Mouse (Mus musculus) stomach, embryonic 15.5 days (tissue): ENCODE measurements at regions not wholly inside any gene's neighbourhood (a gene's known extent, or its start where the extent isn't known, plus 50 kb on each side); places are given as distances from the start of the nearest gene placed in this dataset.

Source experiments
- ATAC-seq: fragments of 200-750 bp; cut with Nextera tagmentation; 2 replicates; pipeline ENCODE4 v1.8.0; 2017; ENCODE audit warnings: low read depth, moderate number of reproducible peaks, moderate TSS enrichment; ENCODE audit not compliant: insufficient read depth, low FRiP score
- H3K27ac ChIP-seq: fragments of 300-500 bp; sonication (generic); 2 replicates; pipeline ENCODE4 v1.5.1; 2015; ENCODE audit warnings: mild to moderate bottlenecking, inconsistent platforms
- H3K27me3 ChIP-seq: fragments of 300-500 bp; sonication (generic); replicated peaks from 2 replicates; pipeline ENCODE4 v1.6.1; 2015; ENCODE audit warnings: inconsistent platforms
- H3K36me3 ChIP-seq: fragments of 300-500 bp; sonication (generic); 2 replicates; pipeline ENCODE4 v1.6.1; 2015; ENCODE audit warnings: inconsistent platforms
- H3K4me1 ChIP-seq: fragments of 300-500 bp; sonication (generic); 2 replicates; pipeline ENCODE4 v1.6.1; 2015; ENCODE audit warnings: inconsistent platforms
- H3K4me2 ChIP-seq: fragments of 300-500 bp; sonication (generic); 2 replicates; pipeline ENCODE4 v1.6.1; 2015; ENCODE audit warnings: mild to moderate bottlenecking, inconsistent platforms
- H3K4me3 ChIP-seq: fragments of 300-500 bp; sonication (generic); replicated peaks from 2 replicates; pipeline ENCODE4 v1.5.1; 2015; ENCODE audit warnings: inconsistent platforms
- H3K9ac ChIP-seq: fragments of 300-500 bp; sonication (generic); 2 replicates; pipeline ENCODE4 v1.6.1; 2015; ENCODE audit warnings: inconsistent platforms
- H3K9me3 ChIP-seq: fragments of 300-500 bp; sonication (generic); 2 replicates; pipeline ENCODE4 v1.6.1; 2016; ENCODE audit warnings: inconsistent platforms
- WGBS: fragments of 180-500 bp; shearing (Covaris S2); methylation state at CpG from one replicate; pipeline ENCODE4 v1.1.7; 2015; 5-methylcytosine and 5-hydroxymethylcytosine counted together

DNA sequence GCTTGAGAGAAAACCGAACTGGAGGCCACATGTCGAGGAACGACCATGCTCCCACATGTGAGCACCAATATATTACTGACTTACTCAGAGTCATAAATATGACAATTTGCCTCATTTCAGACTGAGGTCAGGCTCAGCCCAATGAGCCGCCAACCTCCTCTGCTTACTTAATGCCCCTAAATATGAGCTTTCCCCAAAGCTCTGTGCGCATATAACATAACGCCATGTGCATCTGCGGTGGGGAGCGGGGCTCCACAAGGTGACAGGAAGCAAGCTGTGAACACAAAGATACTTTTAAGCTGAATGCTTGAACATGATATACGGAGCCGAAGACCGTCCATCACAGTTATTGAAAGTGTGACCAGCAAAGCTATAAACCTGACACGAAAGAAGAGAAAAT, 319.8 kb downstream of the Hlx start:
- no peaks in the 10 kb centered on the region for H3K36me3 ChIP-seq
- WGBS: 80% methylated on average over 12 of the region's 12 CpGs
- H3K27me3 ChIP-seq: no peaks in the 10 kb centered on the region
- H3K4me2 ChIP-seq: no peak overlapping the region
- ATAC-seq: no peak
- no peak overlapping the region for H3K9ac ChIP-seq
- no peaks in the 10 kb centered on the region for H3K4me1 ChIP-seq
- no peaks in the 10 kb centered on the region for H3K9me3 ChIP-seq
- H3K4me3 ChIP-seq: no peak overlapping the region
- H3K27ac ChIP-seq: no peak overlapping the region

DNA sequence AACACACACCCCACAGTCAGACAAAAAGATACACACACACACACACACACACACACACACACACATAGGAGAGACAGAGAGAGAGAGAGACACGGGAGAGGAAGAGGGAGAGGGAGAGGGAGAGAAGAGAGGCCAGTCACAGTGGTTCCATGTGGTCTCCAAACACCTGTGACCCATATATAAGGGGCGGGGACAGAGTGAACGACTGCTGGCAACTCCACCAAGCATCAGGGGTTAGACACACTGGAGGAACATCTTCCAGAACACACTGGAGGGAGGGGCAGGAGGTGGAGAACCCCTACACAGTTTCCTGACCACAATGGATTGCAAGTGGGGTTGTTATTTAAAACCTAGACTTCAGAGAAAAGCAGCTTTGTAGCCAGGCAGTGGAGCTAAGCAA, 321.4 kb downstream of the Hlx start:
- Histone ChIP-seq H3K4me3 (no peak overlapping the region), H3K9me3 (no peaks in the 10 kb centered on the region), H3K36me3 (no peaks in the 10 kb centered on the region), H3K27me3 (no peaks in the 10 kb centered on the region), H3K9ac (no peak overlapping the region), H3K27ac (no peak overlapping the region), H3K4me1 (no peaks in the 10 kb centered on the region), H3K4me2 (no peak overlapping the region)
- no peak for ATAC-seq
- WGBS: 53% methylated on average over 3 of the region's 3 CpGs

DNA sequence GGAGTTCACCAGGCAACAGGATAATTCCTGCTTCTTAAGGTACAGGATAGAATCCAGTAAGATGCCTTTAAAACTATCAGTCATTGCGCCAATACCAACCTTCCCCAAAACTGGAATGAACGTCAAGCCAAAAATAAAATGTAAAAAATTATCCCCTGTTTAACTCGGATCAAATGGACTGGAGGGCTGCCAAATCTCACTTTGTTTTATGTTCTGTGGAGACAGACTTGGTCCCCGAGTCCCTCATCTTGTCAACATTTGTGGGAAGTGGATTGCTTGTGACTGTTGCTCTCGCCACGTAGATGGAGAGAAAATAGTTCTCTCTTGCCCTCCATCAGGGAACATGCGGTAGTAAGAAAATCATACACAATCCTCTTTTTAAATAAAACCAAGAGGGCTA, 322.4 kb downstream of the Hlx start:
- WGBS: 56% methylated on average over 7 of the region's 7 CpGs
- no peak overlapping the region for H3K9ac ChIP-seq
- no peak overlapping the region for H3K27ac ChIP-seq
- no peaks in the 10 kb centered on the region for H3K36me3 ChIP-seq
- H3K4me3 ChIP-seq: no peak overlapping the region
- H3K4me2 ChIP-seq: no peak overlapping the region
- H3K4me1 ChIP-seq: no peaks in the 10 kb centered on the region
- H3K9me3 ChIP-seq: no peaks in the 10 kb centered on the region
- no peaks in the 10 kb centered on the region for H3K27me3 ChIP-seq
- no peak for ATAC-seq

DNA sequence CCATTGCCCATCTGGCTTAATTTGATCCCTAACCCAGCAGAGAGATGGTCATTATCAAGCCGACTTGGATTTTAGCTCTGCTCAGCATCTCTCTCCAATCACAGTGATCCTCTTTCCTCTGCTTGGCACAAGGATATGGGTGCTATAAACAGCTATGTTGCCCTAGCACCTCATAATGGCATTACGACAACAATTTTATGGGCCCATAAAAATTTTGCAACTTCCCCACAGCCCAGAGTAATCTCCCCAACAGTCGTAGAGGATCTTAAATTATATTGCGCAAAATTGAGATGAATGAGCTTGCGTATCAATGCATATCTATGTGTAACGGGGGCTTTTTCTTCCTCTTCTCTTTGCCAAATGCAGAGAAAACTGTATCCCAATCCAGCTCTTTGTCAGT, 329.4 kb downstream of the Hlx start:
- Histone ChIP-seq H3K27me3 (no peaks in the 10 kb centered on the region), H3K27ac (no peak overlapping the region), H3K4me2 (no peak overlapping the region), H3K9me3 (no peaks in the 10 kb centered on the region), H3K36me3 (no peaks in the 10 kb centered on the region), H3K4me1 (no peaks in the 10 kb centered on the region), H3K9ac (no peak overlapping the region), H3K4me3 (no peak overlapping the region)
- ATAC-seq: no peak
- 80% methylated on average over 6 of the region's 6 CpGs for WGBS

DNA sequence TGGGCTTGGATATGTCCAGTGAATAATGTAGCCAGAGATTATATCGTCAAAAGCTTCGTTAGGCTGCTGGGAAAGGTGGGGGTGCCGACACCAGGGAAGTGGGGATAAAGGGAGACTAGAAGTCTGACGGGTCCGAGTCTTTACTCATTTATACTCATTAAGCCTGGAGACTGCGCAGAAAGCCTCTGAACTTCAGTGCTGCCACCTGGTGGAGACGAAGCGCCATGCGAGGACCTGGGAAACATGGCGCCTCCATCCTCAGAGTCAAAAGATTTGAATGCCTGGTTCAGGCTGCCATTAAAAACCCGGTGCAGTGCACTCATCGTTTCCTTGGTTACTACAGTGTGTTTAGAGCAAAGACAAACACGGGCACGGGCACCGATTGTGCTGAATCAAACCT, 337.2 kb downstream of the Hlx start:
- no peak overlapping the region for H3K4me3 ChIP-seq
- 0 out of 2 replicates have a peak overlapping the region, but pooled peaks have one; percentile 20 for H3K4me2 ChIP-seq
- 48% methylated on average over 15 of the region's 15 CpGs for WGBS
- H3K9ac ChIP-seq: no peak overlapping the region
- no peaks in the 10 kb centered on the region for H3K27me3 ChIP-seq
- H3K4me1 ChIP-seq: no peaks in the 10 kb centered on the region
- peak; percentile 31; the same call in 1 of the 2 replicates for ATAC-seq
- no peaks in the 10 kb centered on the region for H3K36me3 ChIP-seq
- H3K9me3 ChIP-seq: no peaks in the 10 kb centered on the region
- no peak overlapping the region; the same call in 1 of the 2 replicates for H3K27ac ChIP-seq

DNA sequence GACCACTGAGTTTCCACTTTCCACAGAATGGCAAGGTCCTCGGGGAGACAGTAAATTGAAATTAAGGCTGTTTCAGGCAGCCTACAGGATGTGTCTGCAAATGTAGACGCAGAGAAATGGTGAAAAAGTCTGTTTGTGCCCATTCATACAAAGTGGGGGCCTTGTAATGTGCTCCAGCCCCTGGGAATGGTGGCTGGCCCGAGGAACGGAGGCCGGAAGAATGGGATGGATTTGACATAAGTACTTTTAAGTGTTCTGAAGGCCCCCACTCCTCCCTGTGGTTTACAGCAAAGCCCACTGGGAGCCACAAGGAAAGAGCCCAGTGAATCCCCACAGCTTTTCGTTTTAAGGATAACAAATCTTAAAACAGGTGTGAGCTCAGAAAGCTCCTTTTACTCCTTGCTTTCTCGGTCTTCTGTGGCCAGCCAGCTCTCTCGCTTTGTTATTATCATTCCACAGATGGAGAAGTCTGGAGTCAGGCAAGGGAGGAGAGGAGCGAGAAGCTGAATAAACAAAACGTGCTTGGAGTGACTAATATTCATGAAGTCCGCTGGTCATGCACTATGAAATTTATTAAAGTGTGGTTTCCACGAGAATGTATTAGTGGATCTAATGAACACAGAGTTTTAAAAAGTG, 337.7 kb downstream of the Hlx start:
- H3K27ac ChIP-seq: peak overlapping the region; percentile 27; the same call in 1 of the 2 replicates
- H3K9ac ChIP-seq: no peak overlapping the region
- 36% methylated on average over 12 of the region's 12 CpGs for WGBS
- no peaks in the 10 kb centered on the region for H3K4me1 ChIP-seq
- 0 out of 2 replicates have a peak overlapping the region, but pooled peaks have one; percentile 20 for H3K4me2 ChIP-seq
- peak; percentile 7; the same call in 1 of the 2 replicates for ATAC-seq
- no peak overlapping the region for H3K4me3 ChIP-seq
- H3K9me3 ChIP-seq: no peaks in the 10 kb centered on the region
- no peaks in the 10 kb centered on the region for H3K36me3 ChIP-seq
- H3K27me3 ChIP-seq: no peaks in the 10 kb centered on the region

DNA sequence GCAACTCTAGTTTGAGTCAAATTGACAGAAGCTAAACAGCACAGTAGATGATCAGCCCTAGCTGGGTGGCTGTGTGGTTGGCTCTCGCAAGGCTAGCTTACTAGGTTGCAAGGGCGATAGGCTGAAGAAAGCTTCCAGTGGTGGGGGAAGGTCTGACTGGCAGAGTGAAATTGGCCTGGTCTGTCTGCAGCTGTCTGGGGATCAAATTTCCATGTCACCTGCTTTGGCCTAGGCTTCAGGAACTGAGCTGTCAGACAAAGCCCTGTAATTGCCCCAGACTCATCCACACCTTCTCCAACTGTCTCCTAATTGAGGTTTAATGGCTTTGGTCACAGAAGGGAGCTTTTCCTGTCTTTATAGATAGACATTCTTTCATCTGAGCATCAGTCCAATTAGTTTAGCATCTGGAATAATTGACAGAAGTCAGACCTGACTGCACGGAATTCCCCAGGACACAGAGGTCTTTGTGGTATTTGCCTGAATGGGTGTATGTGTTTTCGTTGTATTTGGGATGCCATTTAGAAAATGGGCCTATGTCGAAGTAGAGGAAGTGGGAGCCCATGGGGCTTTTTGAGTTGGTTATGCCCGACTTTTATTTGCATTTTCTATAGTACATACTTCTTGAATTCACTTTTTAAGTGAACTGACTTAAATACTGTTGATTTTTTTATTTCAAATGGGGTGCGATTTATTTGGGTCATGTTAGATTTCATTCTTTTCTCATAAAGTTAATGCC, 348.2 kb downstream of the Hlx start:
- no peak overlapping the region for H3K4me3 ChIP-seq
- no peaks in the 10 kb centered on the region for H3K27me3 ChIP-seq
- no peaks in the 10 kb centered on the region for H3K9me3 ChIP-seq
- WGBS: 79% methylated on average over 7 of the region's 7 CpGs
- no peaks in the 10 kb centered on the region for H3K36me3 ChIP-seq
- ATAC-seq: no peak
- no peak overlapping the region for H3K27ac ChIP-seq
- H3K4me1 ChIP-seq: no peaks in the 10 kb centered on the region
- H3K9ac ChIP-seq: no peak overlapping the region
- no peak overlapping the region for H3K4me2 ChIP-seq

DNA sequence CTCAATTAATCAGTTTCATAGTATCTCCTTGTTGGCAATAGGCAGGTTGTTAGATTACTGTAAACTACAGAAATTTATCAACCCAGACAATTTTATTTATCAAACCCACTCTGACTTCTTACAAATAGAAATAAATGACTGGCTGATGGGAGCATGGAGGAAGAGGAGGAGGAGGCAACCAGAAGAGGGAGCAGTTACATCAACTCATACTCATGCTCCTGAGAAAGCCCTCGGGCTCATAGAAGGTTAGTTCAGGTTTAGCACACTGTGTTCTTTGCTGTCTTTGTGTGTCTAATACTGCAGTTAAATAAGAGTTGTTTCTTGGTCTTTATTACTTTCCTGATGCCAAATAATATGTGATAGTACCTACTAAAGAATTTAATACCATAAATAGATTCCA, 344.6 kb upstream of the 1700056E22Rik start:
- H3K36me3 ChIP-seq: no peaks in the 10 kb centered on the region
- H3K27ac ChIP-seq: no peak overlapping the region
- no peak for ATAC-seq
- WGBS: 76% methylated on average over 1 of the region's 1 CpGs
- H3K4me1 ChIP-seq: no peaks in the 10 kb centered on the region
- H3K27me3 ChIP-seq: no peaks in the 10 kb centered on the region
- H3K4me3 ChIP-seq: no peak overlapping the region
- no peak overlapping the region for H3K4me2 ChIP-seq
- no peak overlapping the region for H3K9ac ChIP-seq
- no peaks in the 10 kb centered on the region for H3K9me3 ChIP-seq

DNA sequence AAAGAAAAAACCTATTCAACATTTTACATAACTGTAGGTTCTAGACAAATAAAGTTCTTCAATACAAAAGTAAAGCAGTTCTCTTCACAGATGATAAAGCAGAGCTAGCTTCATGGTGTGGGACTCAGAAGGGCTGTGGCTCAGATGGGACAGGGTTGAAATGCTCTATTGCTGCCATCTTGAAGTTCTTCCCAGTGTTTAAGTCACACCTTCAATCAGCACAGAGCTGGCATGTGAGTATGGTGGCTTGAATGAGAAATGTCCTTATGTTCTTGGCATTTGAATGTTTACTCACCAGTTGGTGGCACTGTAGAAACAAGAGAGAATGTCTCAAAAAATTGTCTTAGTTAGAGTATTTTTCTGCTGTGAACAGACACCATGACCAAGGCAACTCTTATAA, 330.9 kb upstream of the 1700056E22Rik start:
- Histone ChIP-seq H3K9ac (no peak overlapping the region), H3K27me3 (no peaks in the 10 kb centered on the region), H3K4me3 (no peak overlapping the region), H3K4me2 (no peak overlapping the region), H3K27ac (no peak overlapping the region), H3K36me3 (no peaks in the 10 kb centered on the region), H3K4me1 (no peaks in the 10 kb centered on the region), H3K9me3 (no peaks in the 10 kb centered on the region)
- ATAC-seq: no peak

DNA sequence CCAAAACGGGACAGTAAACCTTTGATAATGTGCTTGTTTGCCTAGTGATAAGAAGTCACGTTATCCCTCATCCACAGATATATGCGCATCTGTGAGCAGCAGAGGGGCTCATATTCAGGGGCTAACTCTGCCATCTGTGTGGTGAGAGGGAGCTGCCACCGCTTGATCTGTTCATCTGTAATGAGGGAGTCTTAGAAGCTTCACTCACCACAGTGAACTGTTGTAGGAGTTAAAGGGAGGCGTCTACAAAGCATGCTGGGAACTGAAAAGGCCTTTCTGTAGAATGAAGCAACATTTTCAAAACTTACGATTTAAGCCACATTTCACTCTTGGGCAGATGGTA, 324.1 kb upstream of the 1700056E22Rik start:
- no peak for ATAC-seq
- no peaks in the 10 kb centered on the region for H3K9me3 ChIP-seq
- 69% methylated on average over 6 of the region's 6 CpGs for WGBS
- no peak overlapping the region for H3K4me3 ChIP-seq
- H3K9ac ChIP-seq: no peak overlapping the region
- no peaks in the 10 kb centered on the region for H3K4me1 ChIP-seq
- no peaks in the 10 kb centered on the region for H3K36me3 ChIP-seq
- H3K27me3 ChIP-seq: no peaks in the 10 kb centered on the region
- no peak overlapping the region for H3K4me2 ChIP-seq
- no peak overlapping the region for H3K27ac ChIP-seq

DNA sequence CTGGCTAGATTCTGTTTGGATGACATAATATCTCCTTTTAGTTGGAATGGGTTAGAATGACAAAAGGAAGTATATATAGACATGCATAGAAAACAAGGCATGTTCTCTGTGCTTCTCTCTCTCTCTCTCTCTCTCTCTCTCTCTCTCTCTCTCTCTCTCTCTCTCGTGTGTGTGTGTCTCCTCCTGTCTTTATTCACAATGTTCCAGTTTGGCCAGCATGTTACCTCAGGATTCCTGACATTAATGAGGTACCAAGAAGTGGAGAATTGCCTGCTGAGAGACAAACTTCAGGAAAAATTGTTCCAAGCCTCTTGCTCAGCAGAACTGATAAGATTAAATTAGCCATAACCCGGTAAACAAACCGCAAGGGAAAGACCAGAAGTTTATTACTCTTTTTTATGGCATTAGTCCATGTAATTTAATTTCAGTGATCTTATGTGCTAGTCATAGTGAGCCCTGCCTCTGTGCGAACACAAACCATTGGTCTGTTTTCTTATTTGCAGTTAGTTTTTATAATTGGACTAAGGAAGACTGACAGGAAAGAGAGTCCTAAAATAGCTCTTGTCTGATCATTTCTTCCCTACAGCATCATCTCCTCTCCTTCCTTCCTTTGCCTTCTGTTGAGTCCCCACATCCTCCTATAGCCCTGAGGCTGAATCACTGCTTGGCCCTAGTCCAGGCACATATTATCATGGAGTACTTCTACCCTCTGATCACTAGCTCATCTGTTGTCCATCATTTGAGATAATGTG, 323.5 kb upstream of the 1700056E22Rik start:
- no peak overlapping the region for H3K27ac ChIP-seq
- H3K27me3 ChIP-seq: no peaks in the 10 kb centered on the region
- H3K4me2 ChIP-seq: no peak overlapping the region
- no peak for ATAC-seq
- no peaks in the 10 kb centered on the region for H3K36me3 ChIP-seq
- H3K4me3 ChIP-seq: no peak overlapping the region
- H3K9me3 ChIP-seq: no peaks in the 10 kb centered on the region
- 60% methylated on average over 4 of the region's 4 CpGs for WGBS
- H3K9ac ChIP-seq: no peak overlapping the region
- H3K4me1 ChIP-seq: no peaks in the 10 kb centered on the region

DNA sequence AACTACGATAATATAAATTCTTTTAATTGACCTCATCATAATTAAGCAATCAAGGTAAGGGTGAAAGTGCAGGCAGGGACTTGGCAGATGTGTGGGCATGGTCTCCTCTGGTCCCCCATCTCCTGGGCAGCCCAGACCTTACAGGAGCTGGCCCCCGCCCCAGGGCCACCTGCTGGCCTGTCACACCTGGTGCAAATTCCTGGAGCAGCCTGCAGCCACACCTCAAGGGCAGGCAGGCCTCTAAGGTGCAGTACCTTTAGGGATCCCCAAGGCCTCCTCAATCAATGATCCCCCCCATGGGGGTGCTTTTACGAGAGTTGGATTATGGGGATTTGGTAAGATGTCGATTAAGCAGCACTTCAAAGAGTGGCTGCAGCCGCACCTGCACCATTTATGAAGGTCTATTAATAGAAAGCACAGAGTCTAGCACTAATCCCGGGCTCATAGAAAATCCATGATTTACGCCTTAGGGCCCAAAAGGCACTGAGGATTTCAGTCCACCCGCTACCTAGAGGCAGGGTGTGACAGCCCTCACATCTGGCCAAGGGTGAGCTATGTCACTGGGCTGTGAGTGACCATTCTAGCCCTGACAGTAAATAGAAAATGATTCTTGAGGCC, 319.8 kb upstream of the 1700056E22Rik start:
- H3K27me3 ChIP-seq: no peaks in the 10 kb centered on the region
- no peak overlapping the region for H3K9ac ChIP-seq
- ATAC-seq: no peak; the same call in 1 of the 2 replicates
- H3K27ac ChIP-seq: no peak overlapping the region
- H3K36me3 ChIP-seq: no peaks in the 10 kb centered on the region
- no peak overlapping the region for H3K4me2 ChIP-seq
- H3K9me3 ChIP-seq: no peaks in the 10 kb centered on the region
- WGBS: 59% methylated on average over 8 of the region's 8 CpGs
- no peaks in the 10 kb centered on the region for H3K4me1 ChIP-seq
- H3K4me3 ChIP-seq: no peak overlapping the region
